Mouse (Mus musculus) adipocyte (in vitro differentiated cells): ENCODE measurements around the gene Rhov.
A peak's percentile ranks its signal among the peaks of the same experiment; 100 is the strongest.

Experiments used
- DNase-seq: peaks from one replicate; pipeline ENCODE4 v3.0.0-alpha.2; 2016; ENCODE audit warnings: low spot score

Rhov gene

GRCm38 (mm10) chr2:119289014-119289416, 17.9 kb upstream of the Rhov start:
- DNase-seq: peak; percentile 48

DNA sequence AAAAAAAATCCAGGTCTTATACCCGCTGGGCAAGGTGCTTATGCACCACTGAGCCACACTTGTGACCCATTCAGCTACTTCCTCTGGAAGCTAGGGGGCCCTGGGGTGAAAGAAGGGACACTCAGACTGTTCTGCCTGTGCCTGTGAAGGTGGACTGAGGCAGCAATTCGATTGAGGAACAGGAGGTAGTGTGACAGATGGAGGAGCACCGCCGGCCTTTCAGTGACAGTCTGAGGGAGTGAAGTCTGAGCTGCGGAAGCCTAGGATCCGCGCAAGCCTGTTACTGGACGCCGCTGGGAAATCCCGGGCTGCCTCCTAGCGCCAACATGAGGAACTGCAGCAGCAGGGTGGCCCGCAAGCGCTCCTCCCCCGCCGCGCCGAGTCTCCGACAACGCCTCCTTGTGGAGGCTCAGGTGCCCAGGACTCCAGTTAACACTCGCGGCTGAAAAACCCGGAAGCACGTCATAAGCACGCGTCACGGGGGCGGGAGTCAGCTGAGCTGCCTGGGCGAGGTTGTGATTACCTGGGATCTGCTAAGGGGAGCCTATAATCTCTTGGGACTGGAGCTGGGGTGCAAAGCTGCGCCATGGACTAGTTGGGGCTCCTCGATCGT, 17.3 kb upstream of the Rhov start, which contains the start of gene Vps18:
Vps18 (plus strand) TSS at position 471 of the 613 bp plus-strand sequence.
- peak; percentile 99 for DNase-seq

DNA sequence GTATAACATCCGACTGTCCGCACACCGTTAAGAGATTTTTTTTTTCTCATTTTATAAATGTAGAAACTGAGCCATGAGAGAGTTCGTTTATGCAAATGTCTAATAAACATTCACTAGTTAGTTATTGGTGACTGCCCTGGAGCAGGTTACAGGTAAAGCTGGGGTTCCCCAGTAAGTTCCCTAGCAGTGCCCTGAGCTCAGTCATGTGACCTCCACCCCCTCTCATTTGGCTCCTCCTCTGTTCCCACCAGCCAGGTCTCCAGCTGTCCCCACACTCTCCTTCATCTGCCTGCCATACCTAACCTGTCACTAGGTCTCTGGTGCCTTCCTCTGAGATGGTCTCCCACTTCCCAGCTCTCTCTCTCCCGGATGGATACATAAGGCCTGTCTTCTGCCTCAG, 16.3 kb upstream of the Rhov start:
- DNase-seq: no peak

DNA sequence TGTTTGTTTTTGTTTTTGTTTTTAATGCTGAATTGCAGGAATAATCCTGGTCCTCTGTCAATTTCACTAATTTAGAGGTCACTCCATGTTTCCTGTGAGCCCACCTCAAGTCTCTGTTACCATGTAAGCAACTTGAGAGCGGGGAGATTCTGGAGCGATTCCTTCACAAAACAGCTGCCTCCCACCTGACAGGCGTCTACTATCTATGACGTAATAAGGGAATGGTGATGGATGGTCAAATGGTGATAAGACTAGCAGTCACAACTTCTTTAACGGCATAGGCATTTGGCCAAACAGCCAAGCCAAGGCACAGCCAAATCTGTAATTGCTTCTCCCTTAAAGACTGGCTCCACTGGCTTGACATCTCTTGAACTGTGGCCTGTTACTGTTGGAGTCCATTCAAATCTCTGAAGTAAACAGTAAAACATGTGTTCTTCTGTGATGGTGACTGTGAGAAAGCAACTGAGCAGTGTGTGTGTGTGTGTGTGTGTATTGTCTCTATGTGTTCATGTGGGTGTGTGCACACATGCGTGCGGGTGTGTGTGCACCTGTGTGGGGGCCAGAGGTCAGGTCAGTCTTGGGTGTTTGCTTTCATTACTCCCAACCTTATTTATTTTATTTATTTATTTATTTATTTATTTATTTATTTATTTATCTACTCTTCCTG, 11.0 kb upstream of the Rhov start:
- peak; percentile 96 for DNase-seq

DNA sequence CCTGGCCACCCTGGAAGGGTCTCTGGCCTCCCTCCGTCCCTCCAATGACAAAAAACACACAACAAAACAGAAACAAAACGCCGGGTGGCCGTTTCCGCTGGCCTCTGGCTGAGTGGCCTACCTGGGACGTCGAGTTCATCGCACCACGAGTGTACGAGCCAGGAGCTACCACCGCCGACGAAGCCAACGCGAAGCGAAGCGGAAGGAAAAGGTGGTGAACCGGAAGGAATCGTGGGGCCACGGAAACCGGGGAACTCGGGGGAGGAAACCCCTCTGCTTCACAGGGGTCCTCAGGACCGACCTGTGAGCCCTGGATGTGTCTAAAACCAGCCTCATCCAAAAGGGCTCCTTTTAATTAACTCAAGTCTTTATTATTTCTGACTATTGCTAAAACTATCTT, 6.7 kb upstream of the Rhov start:
- no peak for DNase-seq

GRCm38 (mm10) chr2:119276926-119277325, 5.9 kb upstream of the Rhov start:
- no peak for DNase-seq

DNA sequence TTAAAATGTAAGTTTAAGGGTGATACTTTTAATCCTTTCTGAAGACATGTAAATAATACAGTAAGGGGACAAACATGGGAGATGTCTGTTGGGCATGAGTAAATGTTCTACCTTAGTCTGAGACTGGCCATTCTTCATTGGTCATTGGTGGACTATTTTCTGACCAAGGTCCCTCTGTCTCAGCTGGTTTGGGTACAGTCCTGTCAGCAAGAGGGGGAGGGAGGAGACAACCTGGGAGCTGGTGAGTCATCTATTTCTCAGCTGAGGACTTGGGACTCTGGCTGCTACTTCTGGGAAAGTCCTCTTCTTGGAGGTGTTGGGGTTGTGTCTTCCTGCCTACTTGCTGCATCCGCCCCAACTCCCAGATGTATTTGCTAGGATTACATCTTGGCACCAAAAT, 3.1 kb upstream of the Rhov start:
- DNase-seq: no peak

DNA sequence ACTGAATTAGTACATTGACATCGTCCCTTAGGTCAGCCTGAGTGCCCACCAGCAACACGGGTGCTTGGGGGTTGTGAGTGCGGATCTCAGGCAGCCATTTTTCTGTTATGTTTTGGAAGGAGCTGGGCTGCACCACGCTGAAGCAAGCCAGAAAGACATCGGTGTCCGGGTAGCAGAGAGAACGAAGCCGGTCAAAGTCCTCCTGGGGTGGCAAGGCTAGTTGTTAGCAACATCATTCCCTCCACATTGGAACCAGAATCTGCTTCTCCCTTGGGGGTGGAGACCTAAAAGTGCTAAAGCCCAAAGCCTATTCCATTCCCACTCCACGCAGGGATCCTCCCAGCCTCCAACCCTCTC, 808 bp downstream of the Rhov start:
- DNase-seq: no peak

DNA sequence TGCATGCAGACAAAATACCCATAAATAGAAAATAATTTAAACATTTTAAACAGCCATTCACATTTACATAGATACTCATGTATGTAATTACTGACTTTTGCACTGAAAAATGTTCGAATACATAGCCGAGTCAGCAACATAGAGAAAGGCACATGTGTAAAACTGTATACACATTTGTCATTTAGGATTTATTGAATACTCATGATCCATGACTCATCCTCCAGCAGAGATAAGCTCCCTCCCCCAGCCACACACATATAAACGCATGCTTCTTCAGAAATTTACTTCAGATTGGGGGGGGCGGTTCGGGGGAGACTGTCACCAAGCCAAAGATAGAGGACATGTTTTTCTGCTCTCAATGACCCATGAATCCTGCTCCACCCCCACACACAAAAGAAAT, 7.3 kb downstream of the Rhov start:
- no peak for DNase-seq

- DNase-seq: peak; percentile 94
Measured at GRCm38 (mm10) chr2:119262978-119263377, 8.1 kb downstream of the Rhov start.

- peak; percentile 87 for DNase-seq
Measured at GRCm38 (mm10) chr2:119261326-119261725, 9.7 kb downstream of the Rhov start.

- DNase-seq: no peak
Measured at GRCm38 (mm10) chr2:119260518-119260917, 10.6 kb downstream of the Rhov start.

DNA sequence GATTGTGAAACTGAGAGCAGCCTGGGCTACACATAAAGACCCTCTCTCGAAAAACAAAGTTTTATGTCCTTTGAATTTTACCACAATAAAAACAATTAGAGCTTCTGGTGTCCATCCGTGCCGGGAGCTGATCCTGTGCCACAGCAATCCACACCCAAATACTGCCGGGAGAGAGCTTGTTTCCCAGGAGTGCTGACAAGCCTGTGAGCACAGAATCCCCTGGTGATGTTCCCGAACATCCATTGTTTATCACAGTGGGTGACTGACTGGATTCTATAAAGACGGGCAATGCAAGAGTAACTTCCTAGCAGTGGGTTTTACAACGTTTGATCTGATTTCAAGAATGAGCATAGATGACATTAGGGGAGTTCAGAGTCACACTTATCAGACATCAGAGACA, 16.1 kb downstream of the Rhov start:
- DNase-seq: no peak

- DNase-seq: peak; percentile 91
Measured at GRCm38 (mm10) chr2:119250826-119251478, 20.1 kb downstream of the Rhov start.

GRCm38 (mm10) chr2:119250377-119250776, 20.7 kb downstream of the Rhov start:
- no peak for DNase-seq

DNA sequence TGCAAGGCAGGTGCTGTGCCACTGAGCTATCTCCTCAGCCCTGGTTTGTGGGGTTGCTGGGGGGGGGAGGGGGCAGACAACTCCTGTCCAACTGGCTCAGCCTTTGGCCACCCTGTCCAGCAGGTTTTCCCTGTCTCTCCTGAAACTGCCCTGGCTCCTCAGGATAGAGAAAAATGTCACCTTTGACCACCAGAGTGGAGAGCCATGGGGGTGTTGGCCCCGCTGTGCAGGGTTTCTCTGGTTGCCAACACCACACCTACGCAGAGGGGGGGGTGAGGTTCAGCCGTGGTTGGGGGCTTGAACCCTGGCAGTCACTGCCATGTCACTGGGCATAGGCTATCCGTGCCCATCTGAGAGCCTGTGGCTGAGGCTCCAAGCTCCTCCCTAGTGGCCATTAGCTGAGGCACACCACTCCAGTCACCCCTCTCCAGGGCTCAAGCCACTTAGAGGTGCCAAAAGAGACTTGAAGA, 21.4 kb downstream of the Rhov start:
- DNase-seq: no peak

DNA sequence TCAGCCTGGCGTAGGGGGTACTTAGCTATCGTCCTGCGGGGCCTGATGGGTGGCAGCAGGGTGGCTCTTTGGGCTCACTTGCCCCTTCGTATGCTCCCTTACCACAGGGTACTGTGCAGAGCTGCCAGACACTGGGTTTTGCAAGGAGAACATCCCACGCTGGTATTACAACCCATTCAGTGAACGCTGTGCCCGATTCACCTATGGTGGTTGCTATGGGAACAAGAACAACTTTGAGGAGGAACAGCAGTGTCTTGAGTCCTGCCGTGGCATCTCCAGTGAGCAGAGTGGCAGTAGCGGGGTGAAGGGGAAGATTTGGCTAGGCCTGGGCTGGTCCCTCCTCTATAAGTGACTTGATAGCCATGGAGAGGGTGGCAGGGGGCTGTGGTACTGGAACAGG, 23.2 kb downstream of the Rhov start:
- DNase-seq: no peak

DNA sequence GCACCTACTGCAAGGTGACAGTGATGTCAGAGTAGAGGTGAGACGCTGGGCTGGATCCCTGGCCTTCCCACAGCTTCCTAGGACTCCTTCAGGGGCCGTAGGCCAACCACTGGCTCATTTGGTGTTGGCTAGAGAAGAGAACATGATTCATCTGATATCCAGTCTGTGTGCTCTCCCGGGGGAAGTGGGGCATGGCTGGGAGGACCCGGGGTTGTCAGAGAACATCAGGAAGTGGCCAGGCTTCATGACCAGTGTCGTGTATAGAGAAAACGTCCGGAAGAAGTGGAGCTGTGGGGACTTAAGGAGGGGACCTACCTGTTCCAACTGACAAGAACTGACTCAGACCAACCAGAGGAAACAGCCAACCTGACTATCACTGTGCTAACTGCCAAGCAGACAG, 25.8 kb downstream of the Rhov start:
- no peak for DNase-seq

DNA sequence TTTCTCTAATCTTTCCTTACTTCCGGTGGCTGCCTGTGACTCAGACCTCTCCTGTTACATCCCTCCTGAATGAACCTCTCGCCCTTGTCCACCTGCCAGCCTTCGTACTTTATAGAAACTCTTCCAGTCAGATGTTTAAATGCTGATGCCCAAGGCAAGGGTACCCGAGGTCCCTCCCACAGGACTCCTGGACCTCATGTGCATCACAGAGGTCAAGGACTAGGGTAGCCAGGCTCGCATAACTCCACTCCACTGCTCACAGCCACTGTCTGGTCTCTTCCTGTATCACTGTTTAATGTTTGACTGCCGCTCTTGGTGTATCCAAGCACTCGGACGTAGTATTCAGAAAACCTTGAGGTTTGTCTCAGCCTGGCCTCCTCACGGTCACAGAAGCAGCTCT, 28.5 kb downstream of the Rhov start:
- no peak for DNase-seq

DNA sequence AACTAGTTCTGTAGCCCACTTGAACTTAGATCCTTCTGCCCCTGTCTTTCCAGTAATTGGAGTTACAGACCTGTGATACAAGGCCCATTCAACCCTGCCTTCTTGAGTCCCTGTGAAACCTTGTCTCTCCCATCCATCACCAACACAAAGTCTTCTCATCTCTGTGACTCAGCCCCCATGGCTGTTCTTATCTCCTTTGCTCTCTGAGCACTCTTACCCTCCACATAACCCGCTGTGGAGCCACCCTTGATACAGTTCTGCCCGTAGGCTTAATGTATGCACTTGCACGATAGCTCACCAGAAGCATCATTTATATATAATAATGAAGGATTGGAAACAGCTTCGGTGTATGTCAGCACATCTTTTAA, 30.3 kb downstream of the Rhov start:
- DNase-seq: no peak

GRCm38 (mm10) chr2:119240075-119240818, 30.8 kb downstream of the Rhov start:
- no peak for DNase-seq

- no peak for DNase-seq
Measured at GRCm38 (mm10) chr2:119238671-119239070, 32.4 kb downstream of the Rhov start.

- no peak for DNase-seq
Measured at GRCm38 (mm10) chr2:119237871-119238220, 33.2 kb downstream of the Rhov start.
